Mouse (Mus musculus): ENCODE results near the gene Il1rap. TPM values are rescaled to one million over a fixed set of nuclear protein-coding genes. Genes with fewer than 3 reads are reported as not detected.

Gene Il1rap
- polyA plus RNA-seq, 1 experiment from 2014 or later = 9.3 TPM

- Histone ChIP-seq H3K4me2 (ENCODE audit: low read length) (no peak overlapping the region), H3K27me3 (ENCODE audit: insufficient read depth, low read length) (no peaks in the 10 kb centered on the region), H3K4me1 (replicated peaks; ENCODE audit: insufficient read depth, low read length) (no peaks in the 10 kb centered on the region), H3K9ac (ENCODE audit: low read depth, low read length) (no peak overlapping the region), H3K9me3 (replicated peaks; ENCODE audit: low read length) (no peaks in the 10 kb centered on the region), H3K36me3 (ENCODE audit: insufficient read depth, low read length) (no peaks in the 10 kb centered on the region), H3K4me3 (replicated peaks; ENCODE audit: low read depth, low read length) (no peak overlapping the region), H3K27ac (no peak overlapping the region)
- DNase-seq (ENCODE audit: low spot score) = no peak
- ATAC-seq (replicated peaks; ENCODE audit: low FRiP score, low read depth) = no peak
- TF ChIP-seq CTCF (IDR thresholded peaks at IDR 0.05; ENCODE audit: low read depth) = no peak
- WGBS = 53% methylated on average over 2 of the region's 2 CpGs
Observed at GRCm38 (mm10) chr16:26646066-26646465, 64.6 kb downstream of the Il1rap start.

DNA sequence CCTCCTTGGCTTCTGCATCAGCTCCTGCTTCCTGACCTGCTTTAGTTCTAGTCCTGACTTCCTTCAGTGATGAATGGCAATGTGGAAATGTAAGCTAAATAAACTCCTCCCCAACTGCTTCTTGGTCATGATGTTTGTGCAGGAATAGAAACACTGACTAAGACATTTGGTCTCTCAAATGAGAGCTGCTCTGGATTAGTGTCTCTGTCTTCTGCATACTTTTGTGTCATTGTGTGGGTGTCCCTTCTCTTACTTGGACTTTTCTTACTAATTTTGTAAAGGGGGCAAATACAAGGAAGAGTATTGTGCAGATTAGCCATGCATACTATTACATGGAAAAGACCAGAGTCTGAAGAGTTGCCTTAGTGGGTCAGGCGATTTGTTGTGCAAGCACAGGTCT, 65.5 kb downstream of the Il1rap start:
- H3K9ac ChIP-seq (ENCODE audit: low read depth, low read length) = no peak overlapping the region
- no peaks in the 10 kb centered on the region for H3K27me3 ChIP-seq (ENCODE audit: insufficient read depth, low read length)
- H3K4me1 ChIP-seq (replicated peaks; ENCODE audit: insufficient read depth, low read length) = no peaks in the 10 kb centered on the region
- no peak for DNase-seq (ENCODE audit: low spot score)
- ATAC-seq (replicated peaks; ENCODE audit: low FRiP score, low read depth) = no peak
- no peak overlapping the region for H3K27ac ChIP-seq
- no peaks in the 10 kb centered on the region for H3K9me3 ChIP-seq (replicated peaks; ENCODE audit: low read length)
- WGBS = 79% methylated on average over 1 of the region's 1 CpGs
- TF ChIP-seq CTCF (IDR thresholded peaks at IDR 0.05; ENCODE audit: low read depth) = no peak
- no peaks in the 10 kb centered on the region for H3K36me3 ChIP-seq (ENCODE audit: insufficient read depth, low read length)
- H3K4me2 ChIP-seq (ENCODE audit: low read length) = no peak overlapping the region
- no peak overlapping the region for H3K4me3 ChIP-seq (replicated peaks; ENCODE audit: low read depth, low read length)

- no peaks in the 10 kb centered on the region for H3K27me3 ChIP-seq (ENCODE audit: insufficient read depth, low read length)
- H3K4me2 ChIP-seq (ENCODE audit: low read length) = no peak overlapping the region
- TF ChIP-seq CTCF (IDR thresholded peaks at IDR 0.05; ENCODE audit: low read depth) = no peak
- no peak overlapping the region for H3K27ac ChIP-seq
- H3K9ac ChIP-seq (ENCODE audit: low read depth, low read length) = no peak overlapping the region
- ATAC-seq (replicated peaks; ENCODE audit: low FRiP score, low read depth) (no peak), DNase-seq (ENCODE audit: low spot score) (no peak)
- H3K4me1 ChIP-seq (replicated peaks; ENCODE audit: insufficient read depth, low read length) = no peaks in the 10 kb centered on the region
- WGBS = 76% methylated on average over 7 of the region's 7 CpGs
- H3K36me3 ChIP-seq (ENCODE audit: insufficient read depth, low read length) = no peaks in the 10 kb centered on the region
- no peaks in the 10 kb centered on the region for H3K9me3 ChIP-seq (replicated peaks; ENCODE audit: low read length)
- H3K4me3 ChIP-seq (replicated peaks; ENCODE audit: low read depth, low read length) = no peak overlapping the region
Observed at GRCm38 (mm10) chr16:26662722-26663436, 81.4 kb downstream of the Il1rap start.

GRCm38 (mm10) chr16:26666401-26666800, 84.9 kb downstream of the Il1rap start:
- H3K9ac ChIP-seq (ENCODE audit: low read depth, low read length) = no peak overlapping the region
- H3K4me2 ChIP-seq (ENCODE audit: low read length) = no peak overlapping the region
- no peak overlapping the region for H3K4me3 ChIP-seq (replicated peaks; ENCODE audit: low read depth, low read length)
- TF ChIP-seq CTCF (IDR thresholded peaks at IDR 0.05; ENCODE audit: low read depth) = no peak
- H3K36me3 ChIP-seq (ENCODE audit: insufficient read depth, low read length) = no peaks in the 10 kb centered on the region
- H3K4me1 ChIP-seq (replicated peaks; ENCODE audit: insufficient read depth, low read length) = no peaks in the 10 kb centered on the region
- DNase-seq (ENCODE audit: low spot score) (no peak), ATAC-seq (replicated peaks; ENCODE audit: low FRiP score, low read depth) (no peak)
- no peaks in the 10 kb centered on the region for H3K27me3 ChIP-seq (ENCODE audit: insufficient read depth, low read length)
- WGBS = 82% methylated on average over 2 of the region's 2 CpGs
- H3K27ac ChIP-seq = no peak overlapping the region
- H3K9me3 ChIP-seq (replicated peaks; ENCODE audit: low read length) = no peaks in the 10 kb centered on the region

GRCm38 (mm10) chr16:26669081-26669480, 87.6 kb downstream of the Il1rap start:
- Histone ChIP-seq H3K4me3 (replicated peaks; ENCODE audit: low read depth, low read length) (no peak overlapping the region), H3K27ac (no peak overlapping the region), H3K9ac (ENCODE audit: low read depth, low read length) (no peak overlapping the region), H3K27me3 (ENCODE audit: insufficient read depth, low read length) (no peaks in the 10 kb centered on the region), H3K4me2 (ENCODE audit: low read length) (no peak overlapping the region), H3K4me1 (replicated peaks; ENCODE audit: insufficient read depth, low read length) (no peaks in the 10 kb centered on the region), H3K9me3 (replicated peaks; ENCODE audit: low read length) (no peaks in the 10 kb centered on the region), H3K36me3 (ENCODE audit: insufficient read depth, low read length) (no peaks in the 10 kb centered on the region)
- 38% methylated on average over 2 of the region's 2 CpGs for WGBS
- no peak for TF ChIP-seq CTCF (IDR thresholded peaks at IDR 0.05; ENCODE audit: low read depth)
- ATAC-seq (replicated peaks; ENCODE audit: low FRiP score, low read depth) (no peak), DNase-seq (ENCODE audit: low spot score) (peak; percentile 13)

DNA sequence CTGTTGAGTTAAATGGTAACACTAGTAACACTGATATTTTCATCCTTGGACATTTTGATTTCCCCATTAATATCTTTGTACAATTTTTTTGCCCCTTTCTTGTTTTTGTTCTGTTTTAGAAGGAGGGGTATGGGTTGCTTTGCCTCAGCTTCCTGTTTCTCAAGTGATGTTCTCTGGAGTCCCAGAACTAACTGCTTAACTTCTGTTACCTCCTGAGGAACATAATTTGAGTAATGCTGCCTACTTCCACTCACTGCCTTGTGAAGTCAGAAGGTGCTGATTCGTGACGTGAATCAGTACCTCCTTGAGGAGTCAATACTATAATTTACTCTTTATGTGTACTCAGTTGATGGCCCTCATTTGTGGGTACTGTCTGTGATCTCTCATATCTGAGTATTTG, 98.9 kb downstream of the Il1rap start:
- Histone ChIP-seq H3K27ac (no peak overlapping the region), H3K27me3 (ENCODE audit: insufficient read depth, low read length) (no peaks in the 10 kb centered on the region), H3K4me2 (ENCODE audit: low read length) (no peak overlapping the region), H3K36me3 (ENCODE audit: insufficient read depth, low read length) (no peaks in the 10 kb centered on the region), H3K4me3 (replicated peaks; ENCODE audit: low read depth, low read length) (no peak overlapping the region), H3K4me1 (replicated peaks; ENCODE audit: insufficient read depth, low read length) (no peaks in the 10 kb centered on the region), H3K9me3 (replicated peaks; ENCODE audit: low read length) (no peaks in the 10 kb centered on the region), H3K9ac (ENCODE audit: low read depth, low read length) (no peak overlapping the region)
- 81% methylated on average over 2 of the region's 2 CpGs for WGBS
- no peak for TF ChIP-seq CTCF (IDR thresholded peaks at IDR 0.05; ENCODE audit: low read depth)
- ATAC-seq (replicated peaks; ENCODE audit: low FRiP score, low read depth) (no peak), DNase-seq (ENCODE audit: low spot score) (no peak)

DNA sequence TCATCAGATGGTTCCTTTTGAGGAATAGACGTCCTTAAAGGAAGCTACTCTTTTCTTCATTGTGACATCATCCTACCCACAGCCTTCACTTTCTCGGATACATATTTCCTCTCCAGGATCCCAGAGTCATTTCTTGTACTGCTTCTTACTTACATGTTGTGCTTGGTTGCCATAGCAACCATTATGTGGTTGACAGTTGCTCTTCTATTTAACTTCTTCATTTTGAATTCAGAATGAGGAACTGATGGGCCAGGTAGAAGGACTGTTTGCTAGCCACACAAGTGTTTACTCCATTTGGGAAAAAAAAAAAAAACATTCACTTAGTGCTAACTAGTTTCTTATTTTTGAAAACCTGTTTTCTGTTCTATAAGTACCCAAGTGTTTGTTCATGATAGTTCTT, 108.3 kb downstream of the Il1rap start:
- Histone ChIP-seq H3K9ac (ENCODE audit: low read depth, low read length) (no peak overlapping the region), H3K4me2 (ENCODE audit: low read length) (no peak overlapping the region), H3K36me3 (ENCODE audit: insufficient read depth, low read length) (no peaks in the 10 kb centered on the region), H3K27me3 (ENCODE audit: insufficient read depth, low read length) (no peaks in the 10 kb centered on the region), H3K27ac (no peak overlapping the region), H3K4me3 (replicated peaks; ENCODE audit: low read depth, low read length) (no peak overlapping the region), H3K4me1 (replicated peaks; ENCODE audit: insufficient read depth, low read length) (no peaks in the 10 kb centered on the region), H3K9me3 (replicated peaks; ENCODE audit: low read length) (no peaks in the 10 kb centered on the region)
- DNase-seq (ENCODE audit: low spot score) (no peak), ATAC-seq (replicated peaks; ENCODE audit: low FRiP score, low read depth) (no peak)
- 83% methylated on average over 2 of the region's 2 CpGs for WGBS
- TF ChIP-seq CTCF (IDR thresholded peaks at IDR 0.05; ENCODE audit: low read depth) = no peak
